Mouse (Mus musculus) hindbrain, embryonic 14.5 days (tissue): ENCODE measurements around the gene Osbp. TPM values are rescaled to one million over a fixed set of nuclear protein-coding genes. Genes with fewer than 3 reads are reported as not detected.

Source experiments
- ATAC-seq: fragments of 200-750 bp; cut with Nextera tagmentation; 2 replicates; pipeline ENCODE4 v1.8.0; 2017; ENCODE audit warnings: moderate number of reproducible peaks, mild to moderate bottlenecking, moderate TSS enrichment, moderate library complexity; ENCODE audit not compliant: low FRiP score
- DNase-seq: peaks from one replicate; pipeline ENCODE4 v3.0.0-alpha.2; 2015; ENCODE audit warnings: low spot score
- H3K27ac ChIP-seq: fragments of 300-500 bp; sonication (generic); 2 replicates; pipeline ENCODE4 v1.5.1; 2014; ENCODE audit warnings: mild to moderate bottlenecking, moderate library complexity
- H3K27me3 ChIP-seq: fragments of 300-500 bp; sonication (generic); 2 replicates; pipeline ENCODE4 v1.6.1; 2014; ENCODE audit warnings: mild to moderate bottlenecking, low read length, mixed read lengths; ENCODE audit not compliant: control insufficient read depth, insufficient read depth
- H3K36me3 ChIP-seq: fragments of 300-500 bp; sonication (generic); replicated peaks from 2 replicates; pipeline ENCODE4 v1.6.1; 2014; ENCODE audit not compliant: control insufficient read depth, insufficient read depth
- H3K4me1 ChIP-seq: fragments of 300-500 bp; sonication (generic); replicated peaks from 2 replicates; pipeline ENCODE4 v1.6.1; 2014; ENCODE audit warnings: antibody characterized with exemption, low read length, mixed read lengths; ENCODE audit not compliant: control insufficient read depth, insufficient read depth
- H3K4me2 ChIP-seq: fragments of 300-500 bp; sonication (generic); replicated peaks from 2 replicates; pipeline ENCODE4 v1.6.1; 2014; ENCODE audit warnings: mild to moderate bottlenecking, moderate library complexity
- H3K4me3 ChIP-seq: fragments of 300-500 bp; sonication (generic); replicated peaks from 2 replicates; pipeline ENCODE4 v1.5.1; 2014; ENCODE audit warnings: mild to moderate bottlenecking, low read length
- H3K9ac ChIP-seq: fragments of 300-500 bp; sonication (generic); 2 replicates; pipeline ENCODE4 v1.6.1; 2014
- H3K9me3 ChIP-seq: fragments of 300-500 bp; sonication (generic); 2 replicates; pipeline ENCODE4 v1.6.1; 2016; ENCODE audit warnings: low read length; ENCODE audit not compliant: control insufficient read depth
- WGBS: fragments of 180-500 bp; shearing (Covaris S2); extraction: QIAGEN DNeasy Blood & Tissue Kit; methylation state at CpG from one replicate; pipeline ENCODE4 v1.1.7; 2014; 5-methylcytosine and 5-hydroxymethylcytosine counted together
- polyA plus RNA-seq: library from polyadenylated mRNA; unstranded; fragments of >200 nt; fragmentation: Nextera tagmentation; extraction: Ambion mirVana; gene quantifications from 2 replicates; pipeline ENCODE4 v1.2.1, GENCODE M21; 2014

The Osbp gene
- polyA plus RNA-seq, 1 experiment from 2014 or later: 6.9 TPM

- 87% methylated on average over 5 of the region's 5 CpGs for WGBS
- Histone ChIP-seq H3K9me3 (no peaks in the 10 kb centered on the region), H3K4me2 (no peak overlapping the region), H3K27me3 (no peaks in the 10 kb centered on the region), H3K4me1 (no peaks in the 10 kb centered on the region), H3K27ac (no peak overlapping the region), H3K36me3 (no peaks in the 10 kb centered on the region), H3K4me3 (no peak overlapping the region), H3K9ac (no peak overlapping the region)
- DNase-seq: no peak
- ATAC-seq: no peak
Measured at GRCm38 (mm10) chr19:11956636-11957035, 9.1 kb upstream of the Osbp start.

DNA sequence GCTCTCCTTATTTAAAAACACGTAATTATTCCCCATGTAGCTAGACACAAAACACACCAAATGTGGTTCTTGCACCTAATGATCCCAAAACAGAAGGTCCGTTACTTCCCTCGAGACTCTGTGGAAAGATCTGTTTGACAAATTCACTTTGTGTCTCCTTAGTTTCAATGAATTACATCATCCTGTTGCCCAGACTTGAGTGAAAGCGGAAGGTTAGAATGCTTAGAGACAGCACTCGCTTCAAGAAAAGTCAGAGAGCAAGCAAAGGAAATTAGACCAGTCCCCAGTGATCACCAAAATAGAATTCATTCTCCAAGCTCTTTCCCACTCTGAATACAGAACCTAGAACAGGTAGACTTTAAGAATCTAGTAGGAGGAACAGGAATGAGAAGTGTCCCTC lies 8.3 kb upstream of the Osbp start:
- ATAC-seq: no peak
- Histone ChIP-seq H3K4me2 (no peak overlapping the region), H3K4me3 (no peak overlapping the region), H3K27me3 (no peaks in the 10 kb centered on the region), H3K9me3 (no peaks in the 10 kb centered on the region), H3K9ac (no peak overlapping the region), H3K27ac (no peak overlapping the region), H3K4me1 (no peaks in the 10 kb centered on the region), H3K36me3 (no peaks in the 10 kb centered on the region)
- WGBS: 91% methylated on average over 5 of the region's 5 CpGs
- no peak for DNase-seq

- H3K4me3 ChIP-seq: no peak overlapping the region
- ATAC-seq (no peak), DNase-seq (no peak)
- H3K27me3 ChIP-seq: no peaks in the 10 kb centered on the region
- H3K4me1 ChIP-seq: no peaks in the 10 kb centered on the region
- H3K27ac ChIP-seq: no peak overlapping the region
- no peaks in the 10 kb centered on the region for H3K36me3 ChIP-seq
- H3K9ac ChIP-seq: no peak overlapping the region
- H3K4me2 ChIP-seq: no peak overlapping the region
- H3K9me3 ChIP-seq: no peaks in the 10 kb centered on the region
- 78% methylated on average over 8 of the region's 8 CpGs for WGBS
Measured at GRCm38 (mm10) chr19:11957846-11958245, 7.9 kb upstream of the Osbp start.

DNA sequence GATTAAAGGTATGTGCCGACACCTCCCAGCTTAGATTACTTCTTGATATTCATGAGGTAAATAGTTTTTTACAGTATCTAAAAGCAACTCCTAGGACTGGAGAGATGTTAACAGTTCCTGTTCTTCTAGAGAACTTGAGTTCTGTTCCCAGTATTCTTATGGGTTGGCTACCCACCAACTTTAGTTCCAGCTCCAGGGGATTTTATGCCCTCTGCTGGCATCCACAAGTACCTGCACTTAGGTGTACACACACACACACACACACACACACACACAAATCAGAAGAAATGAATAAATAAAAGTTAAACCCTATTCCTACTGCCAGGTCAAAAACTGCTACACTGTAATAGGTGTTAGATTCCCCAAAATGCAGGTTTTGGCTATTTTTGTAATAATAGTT lies 1.5 kb upstream of the Osbp start:
- peak overlapping the region; percentile 40 for H3K4me3 ChIP-seq
- no peaks in the 10 kb centered on the region for H3K27me3 ChIP-seq
- no peak for ATAC-seq
- no peak overlapping the region for H3K9ac ChIP-seq
- peak overlapping the region; percentile 84 for H3K27ac ChIP-seq
- peaks cover 5% of the 10 kb centered on the region; the same call in 1 of the 2 replicates for H3K36me3 ChIP-seq
- no peaks in the 10 kb centered on the region for H3K9me3 ChIP-seq
- H3K4me1 ChIP-seq: peaks cover 17% of the 10 kb centered on the region
- WGBS: 100% methylated on average over 1 of the region's 1 CpGs
- peak overlapping the region; percentile 60 for H3K4me2 ChIP-seq
- DNase-seq: no peak

- Histone ChIP-seq H3K4me2 (peak overlapping the region; percentile 90), H3K27ac (peak overlapping the region; percentile 89), H3K27me3 (no peaks in the 10 kb centered on the region), H3K4me3 (peak overlapping the region; percentile 88), H3K9me3 (no peaks in the 10 kb centered on the region), H3K4me1 (peaks cover 17% of the 10 kb centered on the region), H3K9ac (peak overlapping the region; percentile 92), H3K36me3 (peaks cover 15% of the 10 kb centered on the region)
- WGBS: under 1% methylated on average over 18 of the region's 18 CpGs
- DNase-seq (peak; percentile 46), ATAC-seq (0 out of 2 replicates have a peak, but pooled peaks have one; percentile 3)
Measured at GRCm38 (mm10) chr19:11966201-11966636, 478 bp downstream of the Osbp start.

- DNase-seq: no peak
- no peak overlapping the region for H3K4me3 ChIP-seq
- H3K27me3 ChIP-seq: no peaks in the 10 kb centered on the region
- ATAC-seq: no peak
- H3K4me2 ChIP-seq: no peak overlapping the region
- H3K27ac ChIP-seq: no peak overlapping the region
- H3K9ac ChIP-seq: no peak overlapping the region
- H3K4me1 ChIP-seq: peaks cover 17% of the 10 kb centered on the region
- no peaks in the 10 kb centered on the region for H3K9me3 ChIP-seq
- H3K36me3 ChIP-seq: peaks cover 47% of the 10 kb centered on the region
- WGBS: 82% methylated on average over 9 of the region's 9 CpGs
Measured at GRCm38 (mm10) chr19:11969155-11970050, 3.7 kb downstream of the Osbp start.

GRCm38 (mm10) chr19:11973511-11974222 lies 7.9 kb downstream of the Osbp start:
- H3K27me3 ChIP-seq: no peaks in the 10 kb centered on the region
- no peak overlapping the region for H3K4me2 ChIP-seq
- no peak for DNase-seq
- no peaks in the 10 kb centered on the region for H3K9me3 ChIP-seq
- peaks cover 89% of the 10 kb centered on the region for H3K36me3 ChIP-seq
- H3K9ac ChIP-seq: no peak overlapping the region
- no peak overlapping the region for H3K4me3 ChIP-seq
- WGBS: 92% methylated on average over 13 of the region's 13 CpGs
- ATAC-seq: no peak
- peaks cover 5% of the 10 kb centered on the region; the same call in 1 of the 2 replicates for H3K4me1 ChIP-seq
- H3K27ac ChIP-seq: no peak overlapping the region

GRCm38 (mm10) chr19:11974223-11974540 lies 8.4 kb downstream of the Osbp start:
- Histone ChIP-seq H3K27ac (no peak overlapping the region), H3K4me3 (no peak overlapping the region), H3K9ac (no peak overlapping the region), H3K36me3 (peaks cover 89% of the 10 kb centered on the region), H3K9me3 (no peaks in the 10 kb centered on the region), H3K4me2 (no peak overlapping the region), H3K4me1 (no peaks in the 10 kb centered on the region), H3K27me3 (no peaks in the 10 kb centered on the region)
- DNase-seq (no peak), ATAC-seq (no peak)
- 93% methylated on average over 2 of the region's 2 CpGs for WGBS

DNA sequence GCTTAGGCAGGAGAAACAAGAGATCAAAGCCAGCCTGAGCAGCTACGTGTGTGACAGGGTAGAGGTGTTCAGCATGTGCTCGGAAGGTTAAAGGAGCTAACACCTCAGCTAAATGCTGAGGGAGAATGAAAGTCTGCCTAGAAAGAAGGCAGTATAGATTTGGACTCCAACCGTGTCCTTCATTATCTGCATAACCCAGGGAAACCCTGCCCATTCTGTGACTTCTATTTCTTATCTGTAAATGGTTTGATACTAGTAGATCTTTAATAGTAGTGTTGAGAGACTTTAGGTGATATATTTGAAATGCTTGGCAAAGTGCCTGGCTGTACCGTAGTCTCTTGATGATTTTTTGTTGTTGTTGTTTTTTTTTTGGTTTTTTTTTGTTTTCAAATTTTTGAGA lies 9.9 kb downstream of the Osbp start:
- Histone ChIP-seq H3K27me3 (no peaks in the 10 kb centered on the region), H3K9ac (no peak overlapping the region), H3K4me1 (no peaks in the 10 kb centered on the region), H3K27ac (no peak overlapping the region), H3K36me3 (peaks cover 99% of the 10 kb centered on the region), H3K4me2 (no peak overlapping the region), H3K4me3 (no peak overlapping the region), H3K9me3 (no peaks in the 10 kb centered on the region)
- ATAC-seq (no peak), DNase-seq (no peak)
- WGBS: 93% methylated on average over 4 of the region's 4 CpGs
